Mouse (Mus musculus) A20 (cell line): ENCODE data around the gene Lrp4.

Experiments
- DNase-seq: peaks from one replicate; pipeline ENCODE4 v3.0.0-alpha.2; 2011; ENCODE audit warnings: low read depth, low spot score

Lrp4 gene

DNA sequence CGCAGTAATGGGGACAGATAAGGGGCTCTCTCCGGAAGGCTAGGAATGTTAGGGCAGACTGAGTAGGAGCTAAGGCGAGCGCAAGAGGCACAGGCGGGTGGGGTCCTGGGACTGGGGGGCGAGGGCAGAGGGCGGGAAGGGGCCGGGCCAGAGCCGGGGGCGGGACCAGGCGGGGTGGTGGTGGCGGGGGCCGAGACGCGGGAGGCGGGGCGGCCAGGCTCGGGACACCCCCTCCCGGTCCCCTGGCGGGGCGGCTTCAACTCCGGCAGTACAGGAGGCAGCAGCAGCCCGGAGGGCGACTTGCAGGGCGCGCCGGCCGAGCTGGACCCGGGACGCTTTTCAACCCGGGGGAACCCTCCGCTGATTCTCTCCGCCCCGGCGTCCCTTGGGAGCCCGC lies at the start of gene Lrp4:
TSS of gene Lrp4 (plus strand) at position 253 of the 397 bp plus-strand sequence.
- DNase-seq, result peak; percentile 46

DNA sequence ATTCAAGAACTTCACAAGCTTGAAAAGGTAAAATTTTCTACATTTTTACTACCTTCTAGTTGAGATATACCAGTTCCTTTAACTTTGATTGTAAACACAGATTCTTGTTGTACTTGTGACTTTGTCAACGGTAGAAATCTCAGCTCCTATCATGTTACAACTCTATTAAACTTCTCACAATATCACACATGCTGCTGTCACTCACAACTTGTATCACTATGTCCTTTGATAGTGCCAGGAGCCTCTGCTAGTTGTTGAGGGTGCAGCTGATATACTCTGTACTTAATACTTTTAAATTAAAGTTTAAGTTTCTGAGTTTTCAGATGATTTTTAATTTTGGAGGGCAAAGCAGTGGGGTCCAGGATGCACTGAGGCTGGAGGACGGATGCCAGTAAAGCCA lies 49.3 kb upstream of the Lrp4 start:
- DNase-seq, result no peak

DNA sequence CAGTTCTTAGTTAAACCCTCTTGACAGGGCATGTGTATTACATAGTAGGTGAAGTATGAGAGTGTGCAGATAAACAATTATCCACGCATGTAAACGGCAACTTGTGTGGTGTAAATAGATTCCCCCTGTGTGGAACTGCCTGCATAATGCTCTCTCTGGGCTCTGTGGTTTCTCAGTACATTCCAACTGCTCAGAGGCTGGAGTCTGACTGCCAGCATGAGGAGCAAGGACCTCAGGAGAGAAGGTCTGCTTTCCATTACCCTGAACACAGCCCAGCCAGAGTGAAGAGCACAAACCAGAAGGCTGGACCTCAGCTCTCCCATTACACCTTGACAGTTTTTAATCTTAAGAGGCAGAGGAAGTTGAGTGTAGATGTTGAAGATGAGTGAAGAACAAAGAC lies 45.8 kb upstream of the Lrp4 start:
- no peak for DNase-seq

DNA sequence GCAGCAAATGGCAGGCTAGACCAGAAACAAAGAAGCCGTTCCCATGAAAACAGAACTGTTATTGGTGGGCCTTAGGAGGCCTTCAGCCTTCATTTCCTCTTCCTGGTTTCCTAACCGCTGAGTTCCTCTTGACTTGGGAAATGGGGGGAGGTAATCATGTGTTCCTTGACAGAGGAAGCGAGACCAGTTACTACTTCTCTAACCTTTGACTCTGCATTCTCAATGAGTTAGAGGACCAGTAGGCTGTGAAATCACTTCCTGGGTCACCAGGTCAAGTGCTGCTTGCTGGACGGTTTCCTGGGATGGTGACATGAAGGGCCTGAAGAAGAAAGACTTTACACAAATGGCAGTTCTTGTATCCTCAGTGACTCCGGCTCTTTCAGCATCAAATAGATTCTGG lies 45.0 kb upstream of the Lrp4 start:
- peak; percentile 28 for DNase-seq

DNA sequence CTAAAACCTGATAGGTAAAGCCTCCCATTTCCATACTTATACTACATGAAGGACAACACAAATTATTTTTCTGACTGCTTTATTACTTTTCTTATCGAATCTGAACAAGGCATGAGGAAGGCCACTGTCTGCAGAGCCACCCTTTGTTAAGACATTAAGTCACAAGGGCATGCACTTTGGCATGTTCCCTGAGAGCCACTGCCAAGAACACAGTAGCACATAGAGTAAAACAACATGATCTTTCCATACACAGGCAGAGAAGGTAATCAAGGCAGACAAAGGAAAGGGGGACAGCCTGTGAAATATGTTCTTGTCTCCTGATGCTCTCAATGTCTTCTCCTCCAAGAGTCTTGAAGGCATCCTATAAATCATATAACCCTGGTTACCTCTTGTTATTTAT lies 43.5 kb upstream of the Lrp4 start:
- DNase-seq, result no peak

- no peak for DNase-seq
Observed at GRCm38 (mm10) chr2:91421641-91422040, 35.7 kb upstream of the Lrp4 start.

- DNase-seq, result no peak
Observed at GRCm38 (mm10) chr2:91424061-91424720, 33.1 kb upstream of the Lrp4 start.

DNA sequence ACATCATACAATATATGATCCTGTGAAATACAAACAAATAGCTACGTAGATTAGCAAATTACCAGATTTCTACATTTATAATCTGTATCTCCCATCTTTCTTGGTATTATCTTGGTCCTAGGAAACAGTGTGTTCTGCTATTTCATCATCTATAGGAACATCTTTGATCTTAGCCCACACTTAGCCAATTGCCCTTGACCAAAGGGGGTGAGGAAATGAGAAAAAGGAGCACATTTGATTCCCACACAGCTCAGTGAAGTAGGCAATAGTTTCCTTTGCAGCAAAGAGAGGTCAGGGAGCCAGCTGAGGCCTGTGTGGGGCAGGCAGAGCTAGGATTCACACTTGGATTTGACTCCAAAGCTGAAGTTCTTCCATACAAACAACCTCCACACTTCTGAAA lies 31.0 kb upstream of the Lrp4 start:
- no peak for DNase-seq

DNA sequence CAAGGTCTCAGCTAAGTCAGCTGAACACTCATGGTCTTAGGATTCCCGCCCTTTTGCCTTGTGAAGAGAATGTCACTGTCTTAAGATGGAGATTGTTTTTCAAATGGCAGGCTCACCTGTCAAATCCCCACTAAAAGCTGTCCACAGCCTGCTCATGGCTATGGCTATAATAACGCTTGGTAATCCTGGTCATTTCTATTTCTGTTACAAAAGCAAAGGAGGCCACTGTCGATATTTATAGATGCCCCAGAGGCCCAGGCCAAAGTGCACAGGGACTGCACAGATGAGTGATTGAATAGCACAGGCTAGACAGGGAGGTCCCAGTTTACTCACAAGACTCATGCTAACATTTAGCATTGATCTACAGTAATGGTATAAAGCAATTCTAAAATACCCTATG lies 28.2 kb upstream of the Lrp4 start:
- no peak for DNase-seq

DNA sequence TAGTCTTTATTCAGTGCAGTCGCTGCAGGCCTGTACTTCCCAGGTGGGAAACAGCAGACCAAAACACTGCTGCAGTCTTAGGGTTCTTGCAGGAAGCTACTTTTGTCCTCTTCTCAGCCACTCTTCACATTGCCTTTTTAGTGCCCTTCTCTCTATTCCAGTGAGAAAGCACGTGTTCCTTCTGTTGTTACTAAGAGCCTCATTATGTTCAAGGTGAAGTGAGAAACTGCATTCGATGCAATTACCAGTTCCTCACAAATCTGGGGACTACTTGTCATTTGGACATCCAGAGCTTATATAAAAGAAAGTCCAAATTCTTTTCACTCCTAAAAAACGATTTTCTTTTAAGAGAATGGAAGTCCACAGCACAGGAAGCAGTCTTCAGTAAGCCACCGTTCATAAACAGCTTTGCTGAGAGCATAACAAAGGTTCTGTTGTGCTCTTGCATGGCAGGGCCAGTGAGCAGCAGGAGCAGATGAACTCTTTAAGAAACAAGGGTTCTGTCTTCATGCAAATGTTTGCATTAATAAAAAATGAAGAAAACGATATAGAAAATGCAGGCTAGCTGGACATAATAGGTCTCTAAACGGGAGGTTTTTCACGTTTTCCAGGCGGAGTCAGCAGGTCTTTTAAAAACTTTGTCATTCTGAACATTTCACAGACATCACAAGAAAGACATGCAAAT lies 27.3 kb upstream of the Lrp4 start:
- DNase-seq, result no peak

- no peak for DNase-seq
Observed at GRCm38 (mm10) chr2:91430600-91430919, 26.8 kb upstream of the Lrp4 start.

DNA sequence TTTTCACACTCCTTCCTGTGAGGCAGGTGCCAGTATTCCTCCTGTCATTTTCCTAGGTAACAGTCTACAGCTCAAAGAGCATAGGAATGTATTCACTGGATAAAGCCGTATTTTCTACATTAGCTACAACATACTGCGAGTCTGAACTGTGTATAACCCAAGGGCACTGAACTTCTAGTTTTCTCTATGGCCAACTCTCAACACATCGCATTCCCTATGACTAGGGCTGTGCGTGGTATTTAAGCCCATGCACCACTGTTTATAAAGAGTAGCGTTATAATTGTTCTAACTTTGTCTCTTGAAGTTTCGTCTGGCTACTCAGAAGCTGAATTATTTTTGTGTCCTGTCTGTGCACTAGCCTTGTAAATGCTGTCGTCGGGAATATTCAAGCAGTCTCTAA lies 20.6 kb upstream of the Lrp4 start:
- DNase-seq, result no peak

DNA sequence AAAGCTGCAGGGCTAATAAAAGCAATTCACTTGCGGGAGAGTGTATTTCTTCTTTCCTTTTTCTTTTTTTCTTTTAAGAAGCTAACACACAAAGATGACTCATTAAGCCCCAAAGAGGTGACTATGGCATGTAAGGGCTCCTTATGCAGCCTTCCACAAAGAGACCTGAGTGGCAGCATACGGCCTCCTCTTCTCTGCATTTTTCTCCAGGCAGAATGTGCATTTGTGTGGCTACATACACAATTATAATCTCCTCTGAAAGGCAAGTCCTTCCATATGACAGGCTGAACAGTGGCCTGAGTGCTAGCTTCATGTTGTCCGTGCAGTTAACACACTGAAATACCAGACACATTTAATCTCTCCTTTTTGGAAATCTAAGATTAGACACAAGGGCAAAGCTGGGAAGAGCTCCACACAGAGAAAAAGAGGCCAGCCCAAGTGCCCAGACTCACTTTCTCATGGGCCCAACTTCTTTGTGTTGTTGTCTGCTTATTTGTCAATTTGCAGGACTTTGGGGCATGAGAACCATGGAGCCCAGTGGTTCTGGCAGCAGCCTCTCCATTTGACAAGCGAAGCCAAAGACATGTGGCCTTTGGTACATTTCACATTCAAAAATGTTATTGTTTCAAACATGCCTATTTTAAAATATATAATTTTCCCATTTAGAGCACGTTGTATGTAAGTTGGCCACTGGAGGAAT lies 20.0 kb upstream of the Lrp4 start:
- no peak for DNase-seq

DNA sequence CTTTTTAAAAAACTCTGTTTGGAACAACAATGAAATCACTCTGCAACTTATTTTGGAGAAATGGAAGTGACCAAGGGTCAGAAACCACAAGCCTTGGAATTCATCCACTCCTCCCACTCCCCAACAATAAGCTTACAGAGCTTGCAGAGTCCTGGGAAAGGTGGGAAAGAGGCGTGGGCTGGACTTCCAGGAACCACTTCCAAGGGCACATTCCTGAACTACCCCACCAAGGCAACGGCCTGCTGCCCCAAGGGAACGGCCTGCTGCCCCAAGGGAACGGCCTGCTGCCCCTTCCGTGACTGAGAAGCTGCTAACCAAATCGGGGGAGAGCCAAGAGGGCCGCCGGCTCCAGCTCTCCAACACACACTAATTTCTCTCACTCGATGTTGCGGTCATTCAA lies 18.0 kb upstream of the Lrp4 start:
- DNase-seq, result no peak

- DNase-seq, result no peak
Observed at GRCm38 (mm10) chr2:91439876-91440275, 17.4 kb upstream of the Lrp4 start.

DNA sequence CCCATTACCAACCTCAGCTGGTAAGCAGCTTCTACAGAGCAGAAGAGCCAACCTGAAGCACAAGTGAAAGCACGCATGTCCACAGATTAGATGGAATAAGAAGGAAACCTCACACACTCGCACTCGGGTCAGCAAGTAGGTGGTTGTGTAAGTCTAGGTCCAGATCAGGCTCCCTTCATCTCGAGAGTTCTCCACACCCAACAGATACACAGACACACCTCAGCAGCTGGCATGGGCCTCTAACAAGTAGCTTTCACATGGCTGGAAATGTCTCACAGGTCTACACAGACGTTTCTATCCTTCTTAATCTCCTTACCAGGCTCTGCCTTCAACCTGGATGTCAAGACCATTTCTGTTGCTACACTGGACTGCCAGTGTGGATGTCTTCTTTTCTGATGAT lies 16.6 kb upstream of the Lrp4 start:
- no peak for DNase-seq

DNA sequence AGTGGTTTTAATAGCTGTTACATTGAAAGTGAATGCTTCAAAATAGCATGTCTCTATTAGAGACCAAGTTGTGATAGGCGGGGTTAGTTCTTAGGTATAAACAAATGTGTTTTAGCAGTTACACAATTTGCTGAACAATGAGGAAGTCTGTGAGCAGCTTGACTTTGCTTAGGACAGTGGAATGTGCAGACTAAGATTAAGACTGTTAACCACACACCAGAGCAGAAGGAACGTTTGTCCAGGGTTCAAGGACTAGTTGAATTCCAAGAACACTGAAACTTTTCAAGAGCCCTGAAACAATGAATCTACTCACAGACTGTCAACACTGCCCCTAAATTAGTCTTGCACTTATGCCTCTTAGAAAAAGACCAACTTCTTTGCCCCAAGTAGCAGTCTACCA lies 15.6 kb upstream of the Lrp4 start:
- no peak for DNase-seq

GRCm38 (mm10) chr2:91442241-91442640 lies 15.1 kb upstream of the Lrp4 start:
- DNase-seq, result no peak

DNA sequence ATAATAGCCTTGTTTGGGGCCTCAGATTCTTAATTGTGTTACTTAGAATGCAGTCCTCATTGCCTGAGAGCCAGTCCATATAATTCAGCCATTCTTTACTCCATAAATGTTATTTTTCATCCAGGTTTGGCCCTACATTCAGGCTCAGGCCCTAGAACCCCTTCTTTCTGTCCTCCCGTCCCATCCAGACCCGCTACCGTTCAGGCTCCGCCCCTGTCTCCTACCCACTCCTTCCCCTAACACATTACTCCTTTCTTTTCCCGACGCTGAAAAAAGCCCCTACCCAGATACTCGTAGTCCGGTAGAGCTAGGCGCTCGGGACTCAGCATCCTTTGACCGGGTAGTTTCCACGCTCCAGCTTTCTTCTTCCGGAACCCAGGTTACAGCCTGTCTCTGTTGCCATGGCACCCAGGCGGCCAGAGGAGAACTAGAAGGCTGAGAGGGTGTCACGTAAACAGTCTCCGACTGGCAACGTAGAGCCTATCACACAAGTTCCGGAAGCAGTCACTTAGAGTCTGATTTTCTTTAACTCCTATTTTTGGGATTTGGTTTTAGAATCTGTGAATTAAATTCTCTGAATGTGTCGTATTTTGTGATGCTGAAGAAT lies 12.9 kb upstream of the Lrp4 start, which contains the start of gene 1110051M20Rik:
TSS of gene 1110051M20Rik (minus strand) at position 419 of the 607 bp plus-strand sequence.
- DNase-seq, result peak; percentile 84

GRCm38 (mm10) chr2:91449662-91450061 lies 7.6 kb upstream of the Lrp4 start:
- DNase-seq, result no peak

DNA sequence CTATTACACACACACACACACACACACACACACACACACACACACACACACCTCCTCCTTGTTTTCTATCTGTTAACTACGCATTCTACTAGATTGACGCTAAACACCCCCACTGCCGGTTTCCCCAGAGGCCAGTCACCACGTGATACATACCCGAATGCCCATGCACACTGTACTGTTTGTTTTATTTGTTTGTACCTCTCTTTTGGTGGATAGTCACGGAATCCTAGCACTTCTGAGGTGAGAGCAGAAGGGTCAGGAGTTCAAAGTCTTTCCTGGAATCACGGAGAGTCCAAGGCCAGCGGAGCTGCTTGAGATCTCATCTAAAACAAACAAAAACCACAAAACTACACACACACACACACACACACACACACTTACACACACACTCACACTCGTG lies 7.0 kb upstream of the Lrp4 start:
- DNase-seq, result no peak

DNA sequence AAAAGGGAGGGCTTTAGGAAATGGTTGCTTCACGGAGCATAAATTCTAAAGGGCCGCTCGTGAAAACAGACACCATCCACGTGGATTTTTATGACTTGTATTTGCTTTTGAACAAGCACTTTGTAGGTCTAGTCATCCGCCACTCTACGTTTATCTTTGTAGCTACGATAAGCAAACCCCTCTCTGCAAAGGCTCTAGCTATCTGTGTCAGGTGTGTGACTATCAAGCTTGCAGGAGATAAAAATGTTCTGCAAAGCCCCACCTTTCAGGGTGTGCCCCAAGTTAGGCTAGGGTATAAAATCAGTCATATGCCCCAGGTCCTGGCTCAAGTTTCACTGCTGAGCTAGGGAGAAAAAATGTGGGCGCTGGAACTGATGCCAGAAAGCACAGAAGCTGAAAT lies 4.7 kb upstream of the Lrp4 start:
- DNase-seq, result no peak
